Mouse (Mus musculus) cortical plate, adult 2 months (tissue): ENCODE data around the gene Rnf187.

ENCODE experiments used
- CTCF ChIP-seq: fragments of 200-500 bp; IDR thresholded peaks from 2 replicates; pipeline ENCODE4 v1.5.1; 2011; ENCODE audit warnings: mild to moderate bottlenecking, control low read depth, low read length; ENCODE audit not compliant: insufficient read depth; ENCODE audit errors: extremely low read depth
- POLR2A ChIP-seq: fragments of 200-500 bp; IDR thresholded peaks from 2 replicates; pipeline ENCODE4 v1.6.1; 2011; ENCODE audit warnings: mild to moderate bottlenecking, low read length, control low read depth; ENCODE audit not compliant: insufficient read depth; ENCODE audit errors: extremely low read depth

DNA sequence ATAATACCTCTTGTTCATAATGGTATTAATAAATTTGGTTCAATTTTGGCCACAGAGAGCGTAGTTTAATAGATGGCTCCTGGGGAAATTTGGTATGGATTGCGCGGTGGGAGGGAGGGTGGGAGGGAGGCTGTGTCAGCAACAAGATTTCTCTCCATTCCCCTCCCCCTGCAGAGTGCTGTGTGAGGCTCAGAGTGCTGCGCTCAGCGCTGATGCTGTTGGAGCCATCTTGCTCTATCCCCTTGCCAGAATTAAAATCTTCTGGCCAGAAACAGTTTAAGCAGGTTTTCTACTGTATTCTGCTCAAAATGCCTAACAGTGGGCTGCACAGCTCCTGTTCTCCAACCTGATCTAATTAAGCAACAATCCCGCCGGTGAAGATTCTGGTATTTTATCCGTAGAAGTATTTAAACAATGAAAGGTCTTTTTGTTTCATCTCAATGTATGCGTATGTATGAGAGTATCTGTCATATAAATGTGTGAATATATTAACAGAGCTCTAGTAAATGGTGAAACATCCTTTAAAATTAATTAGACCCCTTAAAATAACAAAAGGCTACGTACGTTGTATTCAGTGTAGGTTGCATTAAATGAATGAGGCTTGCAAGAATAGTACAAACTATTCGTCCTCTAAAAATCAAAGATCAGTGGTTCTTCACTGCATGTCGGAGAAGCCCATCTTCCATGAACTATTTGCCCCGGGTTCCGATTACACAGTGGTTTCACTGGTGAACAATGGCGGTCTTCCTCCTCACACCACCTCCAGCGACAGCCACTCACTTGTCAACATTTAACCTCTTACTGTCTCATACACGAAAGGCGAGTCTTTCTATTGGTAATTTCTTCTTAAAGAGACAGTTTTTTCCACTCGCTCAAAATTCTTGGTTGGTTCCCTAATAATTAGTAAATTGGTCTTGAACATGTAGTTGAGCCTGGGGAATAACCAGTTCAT is 11.0 kb upstream of the Rnf187 start:
- TF ChIP-seq CTCF = no peak
- TF ChIP-seq POLR2A = peak; percentile 94
